Mouse (Mus musculus) retina, postnatal 1 day (tissue): ENCODE results near the gene Sall1.

ENCODE experiments used
- DNase-seq: peaks from one replicate; pipeline ENCODE4 v3.0.0-alpha.2; 2012

Sall1 gene

GRCm38 (mm10) chr8:89037536-89038236 is 6.3 kb downstream of the Sall1 start:
- no peak for DNase-seq

GRCm38 (mm10) chr8:89032412-89032811 is 11.6 kb downstream of the Sall1 start:
- DNase-seq: no peak

GRCm38 (mm10) chr8:89028156-89028555 is 15.8 kb downstream of the Sall1 start:
- DNase-seq: no peak

GRCm38 (mm10) chr8:89026139-89026520 is 17.8 kb downstream of the Sall1 start:
- DNase-seq: no peak

GRCm38 (mm10) chr8:89025281-89026138 is 18.5 kb downstream of the Sall1 start:
- peak; percentile 79 for DNase-seq

GRCm38 (mm10) chr8:89024796-89025195 is 19.2 kb downstream of the Sall1 start:
- no peak for DNase-seq

- DNase-seq: no peak
Observed at GRCm38 (mm10) chr8:89021139-89021538, 22.8 kb downstream of the Sall1 start.

- no peak for DNase-seq
Observed at GRCm38 (mm10) chr8:89017891-89018290, 26.1 kb downstream of the Sall1 start.

- DNase-seq: no peak
Observed at GRCm38 (mm10) chr8:89016465-89017070, 27.4 kb downstream of the Sall1 start.

GRCm38 (mm10) chr8:89015539-89015938 is 28.4 kb downstream of the Sall1 start:
- no peak for DNase-seq

- DNase-seq: no peak
Observed at GRCm38 (mm10) chr8:89012853-89013534, 31.0 kb downstream of the Sall1 start.

- DNase-seq: no peak
Observed at GRCm38 (mm10) chr8:89012024-89012712, 31.8 kb downstream of the Sall1 start.

- no peak for DNase-seq
Observed at GRCm38 (mm10) chr8:89008784-89009183, 35.2 kb downstream of the Sall1 start.

GRCm38 (mm10) chr8:89007114-89007513 is 36.8 kb downstream of the Sall1 start:
- DNase-seq: peak; percentile 57

GRCm38 (mm10) chr8:89006426-89006825 is 37.5 kb downstream of the Sall1 start:
- DNase-seq: peak; percentile 57

- DNase-seq: no peak
Observed at GRCm38 (mm10) chr8:89005797-89006196, 38.2 kb downstream of the Sall1 start.

- no peak for DNase-seq
Observed at GRCm38 (mm10) chr8:89004041-89004440, 39.9 kb downstream of the Sall1 start.

- peak; percentile 10 for DNase-seq
Observed at GRCm38 (mm10) chr8:89003336-89003896, 40.5 kb downstream of the Sall1 start.

- DNase-seq: no peak
Observed at GRCm38 (mm10) chr8:89002128-89002527, 41.8 kb downstream of the Sall1 start.

- no peak for DNase-seq
Observed at GRCm38 (mm10) chr8:88997276-88997675, 46.7 kb downstream of the Sall1 start.

- DNase-seq: no peak
Observed at GRCm38 (mm10) chr8:88991780-88992509, 52.0 kb downstream of the Sall1 start.
